Mouse (Mus musculus): ENCODE measurements around the gene Slc2a6. TPM values are rescaled to one million over a fixed set of nuclear protein-coding genes. Genes with fewer than 3 reads are reported as not detected.
A peak's percentile ranks its signal among the peaks of the same experiment; 100 is the strongest.

The Slc2a6 gene
- total RNA-seq (2021): 10 to 100 TPM; 40.1 to 40.4 TPM

- DNase-seq (ENCODE audit: extremely low spot score in 1 of 2, low spot score in 1 of 2): peak; percentile 75 to 81
Observed at GRCm38 (mm10) chr2:27027618-27028436, at the start of gene Slc2a6. TSS of gene Slc2a6 (minus strand) at chr2:27027998.

DNA sequence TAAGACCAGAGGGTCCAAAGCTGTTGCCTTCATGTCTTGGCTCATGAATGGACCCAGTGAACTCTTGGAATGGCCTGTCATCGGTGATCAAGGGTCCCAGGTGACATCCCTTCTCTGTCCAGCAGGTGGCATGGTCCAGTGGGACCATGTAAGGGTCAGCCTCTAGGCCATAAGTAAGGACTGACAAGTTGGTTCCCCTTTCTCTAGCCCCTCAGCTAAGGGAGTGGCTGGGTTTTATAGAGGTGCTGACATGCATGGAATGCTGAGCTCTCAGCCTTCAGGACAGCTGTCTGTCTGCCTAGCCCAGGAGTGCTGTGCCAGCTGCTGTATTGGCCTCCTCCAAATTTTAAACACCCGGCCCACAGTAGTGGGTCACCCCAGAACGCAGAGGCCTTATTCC, 47.7 kb upstream of the Slc2a6 start:
- no peak for DNase-seq (ENCODE audit: extremely low spot score in 1 of 2, low spot score in 1 of 2)

DNA sequence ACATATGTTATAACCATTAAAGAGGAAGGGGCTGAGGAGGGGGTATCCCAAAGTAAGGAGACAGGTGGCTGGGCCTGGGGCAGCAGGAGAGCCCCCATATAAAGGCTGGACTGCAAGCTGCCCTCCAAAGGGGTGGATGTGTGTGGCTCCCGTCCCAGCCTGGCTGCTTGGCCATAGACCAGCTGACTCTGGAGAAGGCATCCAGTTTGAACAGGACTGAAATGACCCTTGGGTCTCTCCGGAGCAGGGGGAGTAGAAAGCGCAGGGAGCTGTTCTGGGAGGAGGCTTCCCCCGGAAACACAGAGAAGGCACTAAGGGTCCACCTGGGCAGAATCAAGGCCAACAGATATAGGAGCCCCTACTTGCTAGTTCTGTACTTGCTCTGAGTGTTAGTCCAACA, 47.0 kb upstream of the Slc2a6 start:
- no peak for DNase-seq (ENCODE audit: extremely low spot score in 1 of 2, low spot score in 1 of 2)

- no peak for DNase-seq (ENCODE audit: extremely low spot score in 1 of 2, low spot score in 1 of 2)
Observed at GRCm38 (mm10) chr2:27073407-27073806, 45.6 kb upstream of the Slc2a6 start.

- no peak for DNase-seq (ENCODE audit: extremely low spot score in 1 of 2, low spot score in 1 of 2)
Observed at GRCm38 (mm10) chr2:27071978-27072377, 44.2 kb upstream of the Slc2a6 start, which contains the start of gene Mymk. TSS of gene Mymk (minus strand) at chr2:27072179.

- peak; percentile 59 to 84 for DNase-seq (ENCODE audit: extremely low spot score in 1 of 2, low spot score in 1 of 2)
Observed at GRCm38 (mm10) chr2:27071137-27071536, 43.3 kb upstream of the Slc2a6 start.

DNA sequence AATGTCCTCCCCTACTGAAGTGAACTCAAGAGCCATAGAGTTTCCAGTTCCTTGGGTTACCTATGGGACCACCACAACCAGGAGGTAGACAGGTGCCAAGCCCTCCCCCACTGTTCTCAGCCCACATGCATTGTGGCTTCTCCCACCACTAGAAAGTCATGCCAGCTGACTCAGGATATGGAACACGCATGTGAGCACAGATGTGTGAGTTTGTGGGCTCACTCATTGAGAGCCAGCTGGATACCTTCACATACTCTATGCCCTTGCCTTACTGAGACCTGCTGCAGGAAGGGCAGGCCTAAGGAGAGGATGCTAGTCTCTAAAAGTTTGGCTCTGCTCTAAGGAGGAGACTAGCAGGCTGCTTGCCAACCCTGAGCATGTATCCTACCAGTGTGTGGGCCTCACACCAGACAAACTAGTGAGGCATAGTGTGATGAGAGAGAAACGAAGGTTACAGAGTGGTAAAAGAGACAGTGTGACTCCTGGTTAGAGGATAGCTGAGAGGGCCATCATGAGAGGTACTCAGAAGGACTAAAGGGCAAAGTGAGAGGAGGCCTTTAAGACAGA, 42.5 kb upstream of the Slc2a6 start:
- DNase-seq (ENCODE audit: extremely low spot score in 1 of 2, low spot score in 1 of 2): no peak

DNA sequence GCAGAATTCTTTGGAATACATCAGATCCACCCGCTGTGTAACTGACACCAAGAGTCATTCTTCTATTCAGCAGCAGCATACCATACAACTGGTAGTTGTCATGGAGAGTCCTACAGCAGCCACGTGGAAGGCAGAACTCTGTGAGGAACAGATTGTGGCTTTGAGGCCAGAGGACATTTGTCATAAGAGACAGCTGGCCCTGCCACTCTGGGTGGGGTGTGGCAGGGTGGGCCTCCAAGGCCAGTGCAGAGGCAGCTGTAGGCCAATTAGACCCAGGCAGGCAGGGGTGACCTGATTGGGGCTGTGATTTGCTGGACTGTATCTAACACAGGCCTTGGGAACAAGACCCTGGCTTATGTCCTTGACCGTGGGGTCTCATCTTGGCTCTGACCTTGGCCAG, 41.8 kb upstream of the Slc2a6 start:
- no peak for DNase-seq (ENCODE audit: extremely low spot score in 1 of 2, low spot score in 1 of 2)

GRCm38 (mm10) chr2:27067996-27068395, 40.2 kb upstream of the Slc2a6 start:
- no peak for DNase-seq (ENCODE audit: extremely low spot score in 1 of 2, low spot score in 1 of 2)

DNA sequence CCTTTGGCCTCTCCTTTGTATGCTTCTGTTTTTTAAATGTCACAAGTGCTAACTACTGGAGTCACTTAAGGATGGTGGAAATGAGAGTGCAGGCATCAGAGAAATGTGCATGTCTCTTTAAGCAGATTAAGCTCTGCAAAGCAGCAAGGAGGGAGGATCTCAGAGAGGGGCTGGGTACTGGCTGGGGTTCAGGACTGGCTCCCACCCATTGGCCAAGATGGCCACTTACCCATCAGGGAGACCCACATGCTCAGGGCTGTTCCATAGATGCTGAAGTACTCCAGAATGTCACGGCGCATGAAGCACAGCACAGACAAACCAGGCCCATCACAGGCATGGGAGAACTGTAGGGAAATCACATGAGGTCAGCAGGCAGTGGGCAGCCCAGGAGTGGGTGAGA, 39.3 kb upstream of the Slc2a6 start:
- no peak for DNase-seq (ENCODE audit: extremely low spot score in 1 of 2, low spot score in 1 of 2)

DNA sequence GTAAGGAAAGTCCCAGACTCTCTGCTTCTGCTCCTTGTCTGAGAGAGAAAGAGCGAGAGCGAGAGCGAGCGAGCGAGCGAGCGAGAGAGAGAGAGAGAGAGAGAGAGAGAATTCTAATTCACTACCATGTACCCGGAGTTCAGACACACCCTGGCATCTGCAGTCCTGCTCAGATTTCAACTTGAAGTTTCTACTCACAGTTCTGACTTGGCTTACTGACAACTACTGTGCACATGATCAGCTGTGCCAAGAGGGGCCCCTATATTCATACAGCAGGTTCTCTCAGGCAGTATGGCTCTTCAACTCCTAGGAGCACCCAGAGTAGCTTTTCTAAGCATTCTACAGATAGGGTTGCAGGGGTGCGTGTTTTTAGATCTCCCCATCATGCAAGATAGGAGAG, 31.4 kb upstream of the Slc2a6 start:
- no peak for DNase-seq (ENCODE audit: extremely low spot score in 1 of 2, low spot score in 1 of 2)

DNA sequence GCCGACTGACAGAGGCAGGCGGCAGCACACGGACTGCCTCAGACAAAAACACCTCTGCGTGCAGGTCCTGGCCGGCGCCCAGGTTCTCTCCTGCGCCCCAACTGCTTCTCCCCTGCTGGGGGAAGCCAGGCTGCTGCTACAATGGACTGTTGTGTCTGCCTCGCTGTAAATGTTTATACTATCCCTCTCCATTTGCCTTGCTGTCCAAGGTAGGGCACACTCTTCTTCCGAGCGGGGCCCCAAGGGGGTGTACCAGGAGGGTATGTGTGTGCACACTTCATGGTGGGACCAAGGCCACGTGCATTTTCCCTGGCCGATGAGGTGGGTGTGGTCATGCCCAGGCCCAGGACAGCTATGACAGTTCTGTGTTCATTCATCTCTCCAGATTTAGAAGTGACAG, 31.0 kb upstream of the Slc2a6 start:
- DNase-seq (ENCODE audit: extremely low spot score in 1 of 2, low spot score in 1 of 2): no peak

GRCm38 (mm10) chr2:27058251-27058650, 30.5 kb upstream of the Slc2a6 start:
- DNase-seq (ENCODE audit: extremely low spot score in 1 of 2, low spot score in 1 of 2): no peak

DNA sequence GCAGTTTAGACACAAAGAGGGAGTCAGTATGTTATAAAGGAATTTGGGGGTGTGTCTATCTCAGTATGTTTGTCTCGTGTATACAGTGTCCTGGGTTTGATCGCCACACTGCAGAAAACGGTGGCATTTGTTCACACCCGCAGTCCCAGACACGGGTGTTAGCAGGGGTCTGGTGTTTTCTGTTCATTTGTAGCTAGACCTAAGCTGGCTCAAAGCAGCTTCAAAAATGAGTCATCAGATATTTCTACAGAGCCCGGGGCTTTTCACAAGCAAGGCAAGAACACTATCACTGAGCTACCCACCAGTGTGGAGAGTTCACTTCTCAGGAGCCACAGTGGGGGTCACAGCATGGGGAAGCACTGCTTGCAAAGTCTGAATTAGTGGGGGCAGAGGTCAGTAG, 21.6 kb upstream of the Slc2a6 start:
- DNase-seq (ENCODE audit: extremely low spot score in 1 of 2, low spot score in 1 of 2): no peak

DNA sequence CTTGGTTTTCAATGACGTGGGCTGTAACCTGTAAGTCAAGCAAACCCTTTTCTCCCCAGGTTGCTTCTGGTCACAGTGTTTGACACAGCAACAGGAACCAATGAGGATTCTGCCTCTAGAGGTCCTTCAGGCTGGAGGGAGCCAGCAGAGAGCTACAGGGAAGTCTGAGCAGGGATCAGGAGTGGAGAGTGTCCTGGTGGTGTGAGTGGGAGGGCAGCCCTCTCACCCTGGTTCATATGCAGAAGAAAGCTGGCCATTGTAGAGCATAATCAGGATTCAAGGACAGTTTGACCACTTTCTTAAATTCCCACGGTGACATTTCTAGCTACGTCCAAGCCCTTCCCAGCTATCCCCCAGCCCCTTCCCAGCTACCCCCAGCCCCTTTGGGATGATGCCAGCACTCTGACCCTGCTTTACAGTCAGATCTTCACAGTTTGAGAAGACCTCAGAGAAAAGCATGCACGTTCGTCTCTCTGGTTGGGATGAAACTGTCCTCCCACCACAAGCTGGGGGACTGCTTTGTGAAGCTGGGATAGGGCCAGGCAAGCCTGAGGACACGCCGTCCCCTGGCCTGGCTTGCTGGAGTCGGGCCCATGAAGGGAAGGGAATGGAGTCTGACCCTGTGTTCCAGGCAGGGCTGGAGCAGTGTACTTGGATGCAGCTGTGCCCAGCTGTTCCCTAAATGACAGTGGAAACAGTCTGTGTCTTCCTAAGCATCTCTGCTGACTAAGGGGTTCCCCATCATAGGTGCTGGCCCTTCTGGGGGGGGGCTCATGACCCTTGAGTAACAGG, 18.4 kb upstream of the Slc2a6 start:
- no peak for DNase-seq (ENCODE audit: extremely low spot score in 1 of 2, low spot score in 1 of 2)

- DNase-seq (ENCODE audit: extremely low spot score in 1 of 2, low spot score in 1 of 2): no peak
Observed at GRCm38 (mm10) chr2:27044641-27045040, 16.8 kb upstream of the Slc2a6 start.

- no peak for DNase-seq (ENCODE audit: extremely low spot score in 1 of 2, low spot score in 1 of 2)
Observed at GRCm38 (mm10) chr2:27044166-27044565, 16.4 kb upstream of the Slc2a6 start.

GRCm38 (mm10) chr2:27043461-27043860, 15.7 kb upstream of the Slc2a6 start:
- DNase-seq (ENCODE audit: extremely low spot score in 1 of 2, low spot score in 1 of 2): peak; percentile 74 to 95

- no peak for DNase-seq (ENCODE audit: extremely low spot score in 1 of 2, low spot score in 1 of 2)
Observed at GRCm38 (mm10) chr2:27042131-27042844, 14.5 kb upstream of the Slc2a6 start.

GRCm38 (mm10) chr2:27039286-27039685, 11.5 kb upstream of the Slc2a6 start:
- DNase-seq (ENCODE audit: extremely low spot score in 1 of 2, low spot score in 1 of 2): peak in 1 of 2 experiments; percentile 49

DNA sequence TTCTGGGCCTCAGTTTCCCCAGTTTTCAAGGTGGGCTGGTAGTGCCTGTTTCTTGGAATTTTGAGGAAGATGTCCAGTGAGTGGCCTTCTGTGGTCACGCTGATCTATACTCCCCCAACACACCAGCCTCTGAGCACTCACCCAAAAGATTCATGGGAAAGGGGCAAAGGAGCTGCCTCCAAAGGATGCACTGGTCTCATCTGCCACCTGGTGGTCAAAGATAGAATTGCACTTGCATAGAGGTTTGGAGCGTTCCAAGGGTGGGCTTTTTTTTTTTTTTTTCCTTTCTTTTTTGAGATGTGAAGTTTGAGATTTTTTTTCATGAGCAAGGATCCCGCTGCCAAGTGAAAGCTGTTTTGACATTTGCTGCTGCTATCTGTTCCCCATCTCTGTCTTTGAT, 10.8 kb upstream of the Slc2a6 start:
- DNase-seq (ENCODE audit: extremely low spot score in 1 of 2, low spot score in 1 of 2): peak; percentile 62 to 88
